Mouse (Mus musculus): ENCODE data around the gene 4931406P16Rik. TPM values are rescaled to one million over a fixed set of nuclear protein-coding genes. Genes with fewer than 3 reads are reported as not detected.

4931406P16Rik gene
- total and polyA plus RNA-seq, 2 experiments from 2014 or later = 21.3 to 55.7 TPM

DNA sequence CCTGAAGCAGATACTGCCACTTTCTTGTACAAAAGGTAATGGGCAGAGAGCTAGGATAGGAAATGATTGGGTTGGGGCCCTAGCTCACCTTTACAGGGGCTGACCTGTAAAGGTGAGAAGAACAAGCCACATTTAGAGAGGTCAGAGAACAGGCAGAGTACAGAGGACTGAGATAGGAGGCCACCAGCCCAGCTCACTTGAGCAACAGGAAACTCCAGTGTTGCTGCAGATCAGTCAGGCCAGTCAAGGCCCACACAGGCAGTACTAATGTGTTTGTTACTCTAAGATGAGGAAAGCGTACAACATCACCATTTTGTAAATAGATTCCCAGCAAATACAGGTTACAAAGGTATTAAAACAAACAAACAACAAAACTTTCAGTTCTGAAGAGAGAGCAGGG lies 57.4 kb downstream of the 4931406P16Rik start:
- no peaks in the 10 kb centered on the region for H3K4me1 ChIP-seq (ENCODE audit: insufficient read depth)
- H3K36me3 ChIP-seq (ENCODE audit: insufficient read depth) = peaks cover 43% of the 10 kb centered on the region
- H3K27ac ChIP-seq (ENCODE audit: low read depth, low read length) = no peak overlapping the region
- H3K4me2 ChIP-seq (ENCODE audit: low read depth) = no peak overlapping the region
- 92% methylated on average over 1 of the region's 1 CpGs for WGBS
- no peaks in the 10 kb centered on the region for H3K27me3 ChIP-seq (ENCODE audit: insufficient read depth, low read length)
- DNase-seq = no peak
- H3K4me3 ChIP-seq (ENCODE audit: low read depth, low read length) = no peak overlapping the region
- no peak for TF ChIP-seq CTCF (IDR thresholded peaks at IDR 0.05; ENCODE audit: low read depth)
- no peaks in the 10 kb centered on the region for H3K9me3 ChIP-seq (ENCODE audit: low read length)
- no peak overlapping the region for H3K9ac ChIP-seq
- no peak for ATAC-seq

- ATAC-seq = no peak
- Histone ChIP-seq H3K4me2 (ENCODE audit: low read depth) (no peak overlapping the region), H3K9ac (no peak overlapping the region), H3K36me3 (ENCODE audit: insufficient read depth) (peaks cover 47% of the 10 kb centered on the region), H3K27ac (ENCODE audit: low read depth, low read length) (no peak overlapping the region), H3K4me3 (ENCODE audit: low read depth, low read length) (no peak overlapping the region), H3K4me1 (ENCODE audit: insufficient read depth) (no peaks in the 10 kb centered on the region), H3K27me3 (ENCODE audit: insufficient read depth, low read length) (no peaks in the 10 kb centered on the region), H3K9me3 (ENCODE audit: low read length) (no peaks in the 10 kb centered on the region)
- DNase-seq = no peak
- TF ChIP-seq CTCF (IDR thresholded peaks at IDR 0.05; ENCODE audit: low read depth) = no peak
- 67% methylated on average over 3 of the region's 3 CpGs for WGBS
Observed at GRCm38 (mm10) chr7:34255137-34255536, 58.2 kb downstream of the 4931406P16Rik start.

DNA sequence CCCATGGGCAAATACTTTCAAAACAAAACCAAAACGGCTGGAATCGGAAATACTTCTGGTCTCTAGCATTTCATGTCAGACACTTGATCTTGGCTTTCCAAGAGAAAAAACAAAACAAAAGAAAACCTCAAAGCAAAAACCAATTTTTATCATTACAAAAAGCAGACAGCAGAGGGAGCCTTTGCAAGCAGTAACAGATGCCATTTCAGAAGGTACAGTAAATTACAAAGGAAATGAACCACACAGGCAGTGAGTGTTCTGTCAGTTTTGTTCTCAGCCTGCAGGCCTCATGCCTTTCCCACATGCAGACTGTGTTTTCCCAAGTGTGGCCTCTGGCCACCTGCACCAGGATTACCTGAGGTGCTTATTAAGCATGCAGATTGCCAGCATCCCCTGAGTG lies 61.3 kb downstream of the 4931406P16Rik start:
- Histone ChIP-seq H3K4me2 (ENCODE audit: low read depth) (no peak overlapping the region), H3K9ac (no peak overlapping the region), H3K27me3 (ENCODE audit: insufficient read depth, low read length) (no peaks in the 10 kb centered on the region), H3K4me3 (ENCODE audit: low read depth, low read length) (no peak overlapping the region), H3K36me3 (ENCODE audit: insufficient read depth) (peaks cover 49% of the 10 kb centered on the region), H3K27ac (ENCODE audit: low read depth, low read length) (0 out of 2 replicates have a peak overlapping the region, but pooled peaks have one; percentile 45), H3K4me1 (ENCODE audit: insufficient read depth) (no peaks in the 10 kb centered on the region), H3K9me3 (ENCODE audit: low read length) (no peaks in the 10 kb centered on the region)
- WGBS = 82% methylated on average over 2 of the region's 2 CpGs
- ATAC-seq (peak; percentile 86), DNase-seq (peak; percentile 66)
- TF ChIP-seq CTCF (IDR thresholded peaks at IDR 0.05; ENCODE audit: low read depth) = peak; percentile 74

GRCm38 (mm10) chr7:34250738-34251137 lies 62.6 kb downstream of the 4931406P16Rik start, which contains the start of gene Gm6096:
Gene Gm6096 (plus strand): TSS chr7:34251038.
- Histone ChIP-seq H3K27me3 (ENCODE audit: insufficient read depth, low read length) (no peaks in the 10 kb centered on the region), H3K36me3 (ENCODE audit: insufficient read depth) (peaks cover 49% of the 10 kb centered on the region), H3K9ac (no peak within 1 kb of the TSS), H3K4me1 (ENCODE audit: insufficient read depth) (no peaks in the 10 kb centered on the region), H3K27ac (ENCODE audit: low read depth, low read length) (0 out of 2 replicates have a peak within 1 kb of the TSS, but pooled peaks have one; percentile 45), H3K9me3 (ENCODE audit: low read length) (no peaks in the 10 kb centered on the region), H3K4me3 (ENCODE audit: low read depth, low read length) (no peak within 1 kb of the TSS), H3K4me2 (ENCODE audit: low read depth) (no peak within 1 kb of the TSS)
- WGBS = 95% methylated on average over 7 of the region's 7 CpGs
- ATAC-seq = no peak
- TF ChIP-seq CTCF (IDR thresholded peaks at IDR 0.05; ENCODE audit: low read depth) = no peak
- DNase-seq = no peak

DNA sequence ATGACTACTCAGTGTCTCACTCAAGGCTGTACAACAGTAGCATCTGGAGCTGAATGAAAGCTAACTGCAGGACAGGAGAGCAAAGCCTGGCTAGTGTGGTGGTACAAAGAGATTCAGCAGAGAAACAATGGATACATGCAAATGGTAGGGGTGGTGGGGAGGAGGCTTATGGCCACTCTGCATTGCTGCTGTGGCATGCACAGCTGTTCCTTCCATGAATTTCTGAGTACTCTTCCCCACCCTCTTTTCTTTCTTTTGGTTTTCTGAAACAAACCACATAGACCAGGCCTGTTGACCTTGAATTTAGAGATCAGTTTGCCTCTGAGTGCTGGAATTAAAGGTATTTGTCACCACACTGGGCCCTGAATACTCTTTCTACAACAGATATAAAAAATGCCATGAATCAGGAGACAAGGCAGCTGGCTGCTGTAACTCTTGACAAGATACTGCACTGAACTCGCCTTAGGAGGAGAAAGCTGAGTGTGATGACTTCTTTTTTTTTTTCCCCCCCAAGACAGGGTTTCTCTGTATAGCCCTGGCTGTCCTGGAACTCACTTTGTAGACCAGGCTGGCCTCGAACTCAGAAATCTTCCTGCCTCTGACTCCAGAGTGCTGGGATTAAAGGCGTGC lies 66.4 kb downstream of the 4931406P16Rik start:
- TF ChIP-seq CTCF (IDR thresholded peaks at IDR 0.05; ENCODE audit: low read depth) = no peak
- Histone ChIP-seq H3K27me3 (ENCODE audit: insufficient read depth, low read length) (no peaks in the 10 kb centered on the region), H3K9ac (no peak overlapping the region), H3K4me2 (ENCODE audit: low read depth) (no peak overlapping the region), H3K27ac (ENCODE audit: low read depth, low read length) (no peak overlapping the region), H3K4me1 (ENCODE audit: insufficient read depth) (no peaks in the 10 kb centered on the region), H3K36me3 (ENCODE audit: insufficient read depth) (peaks cover 49% of the 10 kb centered on the region), H3K4me3 (ENCODE audit: low read depth, low read length) (no peak overlapping the region), H3K9me3 (ENCODE audit: low read length) (no peaks in the 10 kb centered on the region)
- WGBS = 93% methylated on average over 3 of the region's 3 CpGs
- no peak for ATAC-seq
- no peak for DNase-seq

DNA sequence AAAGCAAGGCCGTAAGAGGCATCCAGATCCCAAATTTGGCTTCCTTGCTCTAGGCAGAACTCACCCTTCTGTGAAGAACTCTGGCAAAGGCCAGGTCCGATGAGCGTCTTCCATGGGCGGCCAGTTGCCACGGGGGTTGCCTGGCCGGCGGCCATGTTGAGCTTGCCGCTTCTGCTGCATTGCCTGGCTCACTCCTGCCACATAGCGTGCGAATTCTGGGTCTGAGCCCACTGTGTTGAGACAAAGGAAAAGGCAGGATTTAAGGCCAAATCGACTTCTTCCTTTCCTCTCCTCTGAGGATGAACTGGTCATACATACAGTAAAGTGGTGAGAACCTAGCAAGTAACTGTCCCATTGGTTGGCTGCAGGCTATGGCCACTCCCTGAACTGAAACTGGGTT lies 71.2 kb downstream of the 4931406P16Rik start:
- 83% methylated on average over 11 of the region's 11 CpGs for WGBS
- no peak for TF ChIP-seq CTCF (IDR thresholded peaks at IDR 0.05; ENCODE audit: low read depth)

GRCm38 (mm10) chr7:34238086-34238485 lies 75.3 kb downstream of the 4931406P16Rik start:
- H3K4me1 ChIP-seq (ENCODE audit: insufficient read depth) = 0 out of 2 replicates have a peak, but pooled peaks cover 4% of the 10 kb centered on the region
- H3K36me3 ChIP-seq (ENCODE audit: insufficient read depth) = peaks cover 48% of the 10 kb centered on the region
- no peak overlapping the region for H3K4me3 ChIP-seq (ENCODE audit: low read depth, low read length)
- DNase-seq (no peak), ATAC-seq (no peak)
- H3K27me3 ChIP-seq (ENCODE audit: insufficient read depth, low read length) = no peaks in the 10 kb centered on the region
- 92% methylated on average over 5 of the region's 5 CpGs for whole genome bisulfite sequencing
- no peak for TF ChIP-seq CTCF (IDR thresholded peaks at IDR 0.05; ENCODE audit: low read depth)
- no peak overlapping the region for H3K27ac ChIP-seq (ENCODE audit: low read depth, low read length)
- H3K9ac ChIP-seq = no peak overlapping the region
- no peak overlapping the region for H3K4me2 ChIP-seq (ENCODE audit: low read depth)
- H3K9me3 ChIP-seq (ENCODE audit: low read length) = no peaks in the 10 kb centered on the region

More for the DNA sequence above, 71.2 kb downstream of the 4931406P16Rik start:
- Histone ChIP-seq H3K27me3 (ENCODE audit: insufficient read depth, low read length) (no peaks in the 10 kb centered on the region), H3K4me3 (ENCODE audit: low read depth, low read length) (no peak overlapping the region), H3K9me3 (ENCODE audit: low read length) (no peaks in the 10 kb centered on the region), H3K27ac (ENCODE audit: low read depth, low read length) (no peak overlapping the region), H3K4me2 (ENCODE audit: low read depth) (no peak overlapping the region), H3K9ac (no peak overlapping the region), H3K36me3 (ENCODE audit: insufficient read depth) (peaks cover 59% of the 10 kb centered on the region), H3K4me1 (ENCODE audit: insufficient read depth) (no peaks in the 10 kb centered on the region)
- DNase-seq = peak; percentile 17
- ATAC-seq = peak; percentile 29

Measured in forebrain, postnatal 0 days (tissue).